Mouse (Mus musculus): ENCODE results near the gene Fggy.

The Fggy gene

DNA sequence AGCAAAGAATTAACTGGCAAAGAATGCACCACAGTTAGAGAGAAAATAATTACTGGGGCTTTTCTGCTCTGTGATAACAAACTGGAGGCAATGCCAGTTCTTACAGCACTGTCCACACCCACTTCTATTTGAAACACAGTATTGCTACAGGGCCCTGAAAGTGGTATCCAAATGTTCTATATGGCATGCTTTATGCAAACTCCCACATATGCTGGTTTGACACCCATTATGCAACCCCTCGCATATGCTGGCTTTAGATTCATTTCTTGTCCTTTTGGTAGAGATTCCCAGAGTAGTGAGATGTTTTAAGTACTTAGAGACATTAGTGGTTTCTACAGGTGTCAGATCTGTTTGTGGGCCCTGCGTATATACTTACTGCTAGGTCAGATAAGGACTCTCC lies 109.6 kb downstream of the Fggy start:
- no peak for DNase-seq

- DNase-seq = no peak
Observed at GRCm38 (mm10) chr4:95667595-95667994, 110.3 kb downstream of the Fggy start.

DNA sequence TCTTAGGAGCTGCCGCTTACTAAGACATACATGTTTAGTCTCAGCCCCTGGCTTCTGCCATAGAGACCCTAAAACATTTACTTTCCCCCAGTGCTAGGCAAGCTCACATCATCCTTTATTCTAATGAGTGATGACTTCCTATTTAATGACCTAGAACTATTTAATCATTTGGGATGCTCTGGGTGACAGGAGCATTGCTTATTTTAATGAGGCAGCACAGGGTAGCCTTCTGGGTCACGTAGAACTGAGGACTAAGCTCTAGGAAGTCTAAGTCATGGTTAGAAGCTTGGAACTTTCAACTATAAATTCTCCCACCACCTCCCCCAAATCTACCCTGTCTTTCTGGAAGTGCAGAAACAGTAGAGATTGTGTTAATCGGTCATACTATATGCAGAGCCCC lies 111.2 kb downstream of the Fggy start:
- no peak for DNase-seq

GRCm38 (mm10) chr4:95669336-95669735 lies 112.0 kb downstream of the Fggy start:
- no peak for DNase-seq

- DNase-seq = no peak
Observed at GRCm38 (mm10) chr4:95670559-95670958, 113.3 kb downstream of the Fggy start.

DNA sequence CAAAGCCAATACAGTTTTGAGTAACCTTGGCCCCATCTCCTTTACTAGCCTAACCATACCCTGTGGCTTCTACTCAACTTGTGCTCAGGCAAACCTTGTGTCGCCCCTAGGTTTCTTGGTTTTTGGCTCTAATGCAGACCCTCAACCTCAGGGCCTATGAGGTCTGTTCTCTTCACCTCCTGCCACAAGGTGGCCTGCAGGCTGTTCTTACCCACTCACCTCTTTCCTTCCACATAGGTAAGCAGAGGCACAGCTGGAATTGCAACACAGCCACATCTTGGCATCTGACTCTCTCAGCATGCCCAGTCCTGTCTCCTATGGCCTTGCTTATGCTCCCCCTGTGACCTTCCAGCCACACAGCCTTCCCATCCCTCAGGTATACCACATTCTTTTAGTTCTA lies 114.7 kb downstream of the Fggy start:
- no peak for DNase-seq

DNA sequence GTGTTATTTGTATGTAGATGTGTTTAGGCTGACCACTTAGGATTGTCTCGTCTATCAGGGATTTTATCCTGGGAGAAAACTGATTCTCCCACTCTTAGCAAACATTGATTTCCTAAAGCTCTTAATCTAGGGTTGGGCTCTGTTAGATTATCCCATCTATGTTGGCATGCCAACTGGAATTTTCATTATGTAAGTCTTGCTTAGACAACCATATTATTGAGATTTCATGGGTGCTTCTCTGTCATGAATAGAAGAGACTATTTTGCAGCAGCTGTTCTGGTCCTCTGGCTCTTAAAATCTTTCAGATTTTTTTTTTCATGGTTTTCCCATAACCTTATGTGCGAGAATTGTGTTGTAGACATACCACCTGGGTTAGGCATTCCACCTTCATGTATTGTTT lies 119.1 kb downstream of the Fggy start:
- DNase-seq = no peak

- no peak for DNase-seq
Observed at GRCm38 (mm10) chr4:95680756-95681449, 123.6 kb downstream of the Fggy start.

GRCm38 (mm10) chr4:95684522-95685080 lies 127.3 kb downstream of the Fggy start:
- DNase-seq = no peak

DNA sequence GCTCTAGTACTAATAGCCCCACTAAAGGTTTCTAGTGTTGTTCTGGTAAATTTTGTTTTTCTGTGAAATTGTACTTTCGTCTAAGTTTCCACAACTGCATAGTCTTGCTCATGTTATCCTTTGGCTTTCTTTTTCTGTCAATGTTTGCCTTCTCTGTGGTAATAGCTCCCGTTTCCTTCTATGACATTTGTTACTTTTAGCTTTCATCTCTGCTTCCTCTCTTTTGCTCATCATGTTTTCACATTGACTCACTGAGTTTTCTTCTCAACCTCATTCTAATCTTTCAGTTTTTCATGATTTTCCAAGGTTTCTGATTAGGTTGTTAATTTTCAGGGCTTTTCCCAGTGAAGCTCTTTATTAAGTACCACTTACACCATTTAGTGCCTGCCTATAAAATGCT lies 129.5 kb downstream of the Fggy start:
- no peak for DNase-seq

- no peak for DNase-seq
Observed at GRCm38 (mm10) chr4:95687350-95687749, 130.0 kb downstream of the Fggy start.

DNA sequence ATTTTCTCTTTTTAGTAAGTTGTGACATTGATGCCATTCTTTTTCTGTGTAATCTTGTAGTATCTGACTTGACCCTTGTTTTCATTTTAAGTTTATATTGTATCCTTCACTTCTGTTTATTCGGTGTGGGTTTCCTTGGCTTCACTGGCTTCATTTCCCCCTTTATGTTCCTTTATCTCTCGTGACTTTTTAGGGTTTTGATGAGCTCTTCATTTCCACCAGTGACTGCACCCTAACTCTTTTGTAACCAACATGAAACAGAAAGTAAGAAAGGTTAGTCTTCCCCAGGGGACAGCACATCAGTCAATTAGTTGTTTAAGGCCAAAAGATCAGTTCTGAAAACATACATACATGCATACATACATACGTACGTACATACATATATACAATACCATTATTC lies 130.9 kb downstream of the Fggy start:
- DNase-seq = no peak

GRCm38 (mm10) chr4:95700366-95700765 lies 143.1 kb downstream of the Fggy start:
- no peak for DNase-seq

DNA sequence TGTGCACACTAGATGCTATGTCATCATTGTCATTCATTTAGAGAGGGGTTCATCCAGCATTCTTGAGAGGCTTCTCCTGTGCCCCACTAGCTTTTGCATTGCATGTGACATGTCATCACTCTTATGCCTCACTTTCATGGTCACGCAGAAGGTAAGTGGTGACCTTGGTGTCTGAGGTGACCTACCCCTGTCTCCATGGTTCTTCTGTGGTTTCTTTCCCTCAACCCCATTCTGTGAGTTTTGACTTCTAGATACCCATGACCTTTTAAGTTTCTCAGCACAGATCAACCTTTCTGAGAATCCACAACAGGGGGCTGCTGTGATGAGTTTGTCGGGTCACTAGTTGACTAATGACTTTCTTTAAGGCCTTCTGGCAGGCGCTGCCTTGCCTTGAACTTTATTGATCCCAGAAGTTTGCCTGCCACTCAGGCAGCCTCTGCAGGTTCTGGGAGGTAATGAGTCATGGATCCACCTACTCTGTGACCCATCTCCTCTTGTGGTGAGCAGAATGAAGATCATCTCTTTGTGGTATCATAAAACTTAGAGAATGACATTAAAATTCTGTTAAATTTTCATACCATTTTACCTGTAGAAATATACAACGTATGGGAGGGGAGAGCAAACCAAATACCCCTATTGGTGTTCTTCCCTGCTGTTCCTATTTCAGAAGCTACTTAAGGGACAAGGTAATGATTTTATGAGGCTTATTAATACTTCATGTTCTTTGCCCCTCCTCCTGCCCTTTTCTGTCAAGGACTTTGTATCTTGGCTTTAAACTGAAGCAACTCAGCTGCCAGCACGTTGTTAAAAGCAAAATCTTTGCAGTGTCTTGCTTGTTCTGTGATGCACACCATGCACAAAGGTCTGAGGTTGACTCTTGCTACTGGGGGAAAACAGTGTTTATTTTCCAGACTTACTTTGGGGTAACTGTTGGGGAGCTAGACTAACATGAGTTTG lies 150.9 kb downstream of the Fggy start:
- no peak for DNase-seq

- DNase-seq = no peak
Observed at GRCm38 (mm10) chr4:95709750-95710149, 152.4 kb downstream of the Fggy start.

- DNase-seq = no peak
Observed at GRCm38 (mm10) chr4:95712802-95713201, 155.5 kb downstream of the Fggy start.

- no peak for DNase-seq
Observed at GRCm38 (mm10) chr4:95713271-95713670, 156.0 kb downstream of the Fggy start.

- no peak for DNase-seq
Observed at GRCm38 (mm10) chr4:95716137-95716536, 158.8 kb downstream of the Fggy start.

GRCm38 (mm10) chr4:95723615-95724014 lies 166.3 kb downstream of the Fggy start:
- DNase-seq = peak; percentile 15

- no peak for DNase-seq
Observed at GRCm38 (mm10) chr4:95726361-95726760, 169.1 kb downstream of the Fggy start.

DNA sequence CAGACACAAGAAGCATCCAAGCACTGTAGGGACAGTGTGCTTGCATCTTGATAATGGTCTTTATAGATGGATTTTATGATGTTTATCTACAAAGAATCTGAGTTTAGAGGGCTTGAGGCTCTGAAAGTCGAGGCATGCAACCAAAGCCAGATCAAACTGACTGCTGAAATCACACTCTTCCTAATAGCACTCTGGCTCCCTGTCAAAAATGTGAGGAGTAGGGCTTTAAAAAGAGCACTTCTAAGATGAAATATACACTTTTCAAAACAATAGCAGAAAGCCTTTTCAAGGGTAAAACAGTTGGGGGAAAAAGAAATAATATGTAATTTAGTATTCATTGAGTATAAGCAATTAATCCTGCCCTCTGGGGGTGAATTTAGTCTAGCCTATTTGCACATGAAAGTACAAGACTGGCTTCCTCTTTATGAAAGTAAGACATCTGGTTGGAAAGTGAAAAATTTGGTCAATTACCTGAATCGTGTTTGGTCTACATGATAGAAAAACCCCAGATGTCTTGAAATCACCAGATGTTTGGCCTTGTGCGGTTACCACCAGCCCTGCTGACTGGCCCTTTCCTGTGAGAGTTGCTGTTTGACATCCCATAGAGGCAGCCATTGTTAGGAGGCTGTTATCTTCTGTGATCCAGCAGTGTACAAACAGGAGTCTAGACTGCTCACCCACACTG lies 172.0 kb downstream of the Fggy start:
- DNase-seq = no peak

DNA sequence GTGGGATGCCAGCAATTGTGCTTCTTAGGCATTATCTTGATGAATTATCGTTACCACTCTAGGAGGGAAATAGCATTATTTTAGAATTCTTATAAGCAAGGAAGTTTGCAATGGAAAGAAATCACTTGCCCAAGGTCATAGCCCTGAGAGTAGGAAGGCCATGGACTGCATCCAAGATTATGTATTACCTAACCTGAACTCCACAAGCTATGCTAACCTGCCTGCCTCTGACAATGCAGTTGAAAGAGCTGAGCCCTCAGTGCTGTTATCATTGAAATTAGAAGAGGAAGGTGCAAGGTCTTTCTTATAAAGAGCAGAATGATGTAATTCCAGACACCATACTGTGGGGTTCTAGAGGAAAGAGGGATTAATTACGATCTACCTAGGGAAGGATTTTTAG lies 173.8 kb downstream of the Fggy start:
- DNase-seq = peak; percentile 10

Data from cerebellum, adult 9-10 months (tissue).